8 mouse cellular contexts compared by ENCODE assay signal in the genomic region with DNA sequence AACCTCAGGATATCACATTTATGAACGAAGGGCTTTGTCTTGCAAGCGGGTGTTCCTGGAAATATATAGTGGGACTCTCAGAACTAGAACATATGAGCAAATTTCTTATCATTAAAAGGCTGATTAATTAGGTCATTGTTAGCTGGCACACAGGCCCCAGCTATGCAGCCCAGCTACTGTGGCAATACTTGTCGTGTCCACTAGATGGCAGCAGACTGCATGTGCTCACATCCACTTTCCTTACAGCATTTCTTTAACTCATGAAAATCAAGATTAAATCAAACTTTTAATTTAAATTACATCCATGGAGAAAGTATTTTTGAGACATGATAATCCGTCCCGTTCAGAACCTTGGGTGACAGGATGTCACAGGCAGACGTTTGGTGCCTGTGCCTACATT. TPM values are rescaled to one million over a fixed set of nuclear protein-coding genes. Genes with fewer than 3 reads are reported as not detected.
DNase-seq lines count a peak whose midpoint lies in the region; ATAC-seq lines count a peak whose summit lies in the region.

No protein-coding gene starts in this region.

- WGBS in embryonic facial prominence, embryonic 10.5 days: 12% methylated on average over 6 of the region's 6 CpGs
- WGBS in liver, embryonic 16.5 days (ENCODE audit: insufficient replicate concordance): 15% methylated on average over 6 of the region's 6 CpGs
- WGBS in neural tube, embryonic 15.5 days: 8% methylated on average over 6 of the region's 6 CpGs

- no peak overlapping the region for H3K4me2 ChIP-seq in liver, embryonic 16.5 days (ENCODE audit: low read depth, low read length)
- no peak overlapping the region for H3K4me2 ChIP-seq in neural tube, embryonic 15.5 days

- peaks cover 26% of the 10 kb centered on the region for H3K4me1 ChIP-seq in embryonic facial prominence, embryonic 10.5 days
- H3K4me1 ChIP-seq in liver, embryonic 16.5 days (ENCODE audit: control insufficient read depth, low read depth, low read length): peaks cover 10% of the 10 kb centered on the region
- peaks cover 34% of the 10 kb centered on the region for H3K4me1 ChIP-seq in neural tube, embryonic 15.5 days

- H3K36me3 ChIP-seq in embryonic facial prominence, embryonic 10.5 days (replicated peaks): peaks cover 23% of the 10 kb centered on the region
- no peaks in the 10 kb centered on the region for H3K36me3 ChIP-seq in liver, embryonic 16.5 days (ENCODE audit: control insufficient read depth, insufficient read depth)
- 0 out of 2 replicates have a peak, but pooled peaks cover 10% of the 10 kb centered on the region for H3K36me3 ChIP-seq in neural tube, embryonic 15.5 days

- H3K4me3 ChIP-seq in embryonic facial prominence, embryonic 10.5 days: no peak overlapping the region
- no peak overlapping the region for H3K4me3 ChIP-seq in liver, embryonic 16.5 days (ENCODE audit: low read depth, low read length)
- H3K4me3 ChIP-seq in neural tube, embryonic 15.5 days (replicated peaks): no peak overlapping the region

- peaks cover 7% of the 10 kb centered on the region; the same call in 1 of the 2 replicates for H3K27me3 ChIP-seq in embryonic facial prominence, embryonic 10.5 days (replicated peaks; ENCODE audit: low read depth, poor library complexity, severe bottlenecking)
- H3K27me3 ChIP-seq in liver, embryonic 16.5 days (ENCODE audit: control insufficient read depth, insufficient read depth, low read depth, low read length): no peaks in the 10 kb centered on the region
- H3K27me3 ChIP-seq in neural tube, embryonic 15.5 days (replicated peaks): no peaks in the 10 kb centered on the region

- peak overlapping the region; percentile 81 for H3K27ac ChIP-seq in embryonic facial prominence, embryonic 10.5 days (replicated peaks)
- peak overlapping the region; percentile 45; the same call in 1 of the 2 replicates for H3K27ac ChIP-seq in liver, embryonic 16.5 days (ENCODE audit: low read length)
- H3K27ac ChIP-seq in neural tube, embryonic 15.5 days (replicated peaks): peak overlapping the region; percentile 89

- 0 out of 2 replicates have a peak, but pooled peaks have one; percentile 28 for ATAC-seq in liver, embryonic 16.5 days (ENCODE audit: low read depth)
- peak; percentile 55; the same call in 1 of the 2 replicates for ATAC-seq in neural tube, embryonic 15.5 days (ENCODE audit: low FRiP score)

- no peaks in the 10 kb centered on the region for H3K9me3 ChIP-seq in embryonic facial prominence, embryonic 10.5 days
- no peaks in the 10 kb centered on the region for H3K9me3 ChIP-seq in liver, embryonic 16.5 days (replicated peaks; ENCODE audit: control insufficient read depth, low read length)
- no peaks in the 10 kb centered on the region for H3K9me3 ChIP-seq in neural tube, embryonic 15.5 days (replicated peaks)

- peak; percentile 46 to 65 for DNase-seq in CD8-positive naive resting alpha-beta T cell, adult 2 months (ENCODE audit: low read depth in 2 of 2, low spot score in 2 of 2)
- DNase-seq in adrenal gland, adult 8-10 months: peak; percentile 36
- DNase-seq in embryonic facial prominence, embryonic 10.5 days (ENCODE audit: low spot score): peak; percentile 71
- DNase-seq in heart, adult 9 months (ENCODE audit: low spot score in 2 of 2): peak; percentile 32 to 61
- peak; percentile 76 for DNase-seq in kidney, postnatal 14 days
- peak; percentile 82 for DNase-seq in testis, postnatal 10 days (ENCODE audit: low spot score)

- no peak overlapping the region for H3K9ac ChIP-seq in liver, embryonic 16.5 days (ENCODE audit: low read depth, low read length)
- H3K9ac ChIP-seq in neural tube, embryonic 15.5 days (replicated peaks): 0 out of 2 replicates have a peak overlapping the region, but pooled peaks have one; percentile 17

RNA-seq across cellular contexts. Expression of gene Adi1, which starts 24.6 kb away (rescaled TPM):
- total RNA-seq in adrenal gland, adult 8-10 months (2022): 100 to 1,000 TPM in 1 of 4 experiments, 10 to 100 TPM in 3; 83.4 to 109 (median 96.9) TPM
- 56.9 and 62.2 TPM in 2 replicates for polyA plus RNA-seq in embryonic facial prominence, embryonic 10.5 days (2016; fragmentation: Nextera tagmentation; extraction: Ambion mirVana)
- polyA plus RNA-seq in liver, embryonic 16.5 days (2015; fragmentation: Nextera tagmentation; extraction: Ambion mirVana): 58.3 and 64.1 TPM in 2 replicates
- polyA plus RNA-seq in neural tube, embryonic 15.5 days (2015; fragmentation: Nextera tagmentation; extraction: Ambion mirVana): 27.0 and 42.0 TPM in 2 replicates

RNA-seq across cellular contexts. Expression of gene Rnaseh1, which starts 50.3 kb away (rescaled TPM):
- 10 to 100 TPM; 14.0 to 20.1 (median 17.2) TPM for total RNA-seq in adrenal gland, adult 8-10 months (2022)
- polyA plus RNA-seq in embryonic facial prominence, embryonic 10.5 days (2016; fragmentation: Nextera tagmentation; extraction: Ambion mirVana): 34.3 and 35.1 TPM in 2 replicates
- 10.1 and 10.5 TPM in 2 replicates for polyA plus RNA-seq in liver, embryonic 16.5 days (2015; fragmentation: Nextera tagmentation; extraction: Ambion mirVana)
- polyA plus RNA-seq in neural tube, embryonic 15.5 days (2015; fragmentation: Nextera tagmentation; extraction: Ambion mirVana): 21.0 and 25.1 TPM in 2 replicates

RNA-seq across cellular contexts. Expression of gene Trappc12, which starts 50.6 kb away (rescaled TPM):
- 10 to 100 TPM; 41.7 to 51.0 (median 46.9) TPM for total RNA-seq in adrenal gland, adult 8-10 months (2022)
- polyA plus RNA-seq in embryonic facial prominence, embryonic 10.5 days (2016; fragmentation: Nextera tagmentation; extraction: Ambion mirVana): 35.6 and 35.7 TPM in 2 replicates
- polyA plus RNA-seq in liver, embryonic 16.5 days (2015; fragmentation: Nextera tagmentation; extraction: Ambion mirVana): 16.7 and 17.2 TPM in 2 replicates
- polyA plus RNA-seq in neural tube, embryonic 15.5 days (2015; fragmentation: Nextera tagmentation; extraction: Ambion mirVana): 39.7 and 41.8 TPM in 2 replicates

RNA-seq across cellular contexts. Expression of gene Eipr1, which starts 51.9 kb away (rescaled TPM):
- 10 to 100 TPM; 25.6 to 27.2 (median 26.4) TPM for total RNA-seq in adrenal gland, adult 8-10 months (2022)
- polyA plus RNA-seq in embryonic facial prominence, embryonic 10.5 days (2016; fragmentation: Nextera tagmentation; extraction: Ambion mirVana): 43.4 and 44.5 TPM in 2 replicates
- 24.5 and 25.5 TPM in 2 replicates for polyA plus RNA-seq in liver, embryonic 16.5 days (2015; fragmentation: Nextera tagmentation; extraction: Ambion mirVana)
- 59.8 and 70.8 TPM in 2 replicates for polyA plus RNA-seq in neural tube, embryonic 15.5 days (2015; fragmentation: Nextera tagmentation; extraction: Ambion mirVana)
